Mouse (Mus musculus) thymus, adult 2 months (tissue): ENCODE measurements around the gene Cpm.

Experiments
- CTCF ChIP-seq: fragments of 200-500 bp; IDR thresholded peaks from 2 replicates; pipeline ENCODE4 v1.5.1; 2012; ENCODE audit warnings: mild to moderate bottlenecking, control low read depth, low read length, moderate library complexity, borderline replicate concordance; ENCODE audit not compliant: control insufficient read depth, poor library complexity, insufficient read depth; ENCODE audit errors: extremely low read depth
- POLR2A ChIP-seq: fragments of 200-500 bp; IDR thresholded peaks from 2 replicates; pipeline ENCODE4 v1.6.1; 2012; ENCODE audit warnings: mild to moderate bottlenecking, low read length, control low read depth, moderate library complexity; ENCODE audit not compliant: control insufficient read depth, poor library complexity, insufficient read depth; ENCODE audit errors: extremely low read depth

- TF ChIP-seq CTCF (no peak), POLR2A (no peak)
Observed at GRCm38 (mm10) chr10:117669449-117670090, 40.3 kb downstream of the Cpm start.
